Mouse (Mus musculus) ovary, postnatal 36 days (tissue): Measurements from ENCODE around the gene Upk3b.

Experiments
- DNase-seq: peaks from one replicate; pipeline ENCODE4 v3.0.0; 2022; ENCODE audit warnings: low spot score, mixed read lengths

The Upk3b gene

DNA sequence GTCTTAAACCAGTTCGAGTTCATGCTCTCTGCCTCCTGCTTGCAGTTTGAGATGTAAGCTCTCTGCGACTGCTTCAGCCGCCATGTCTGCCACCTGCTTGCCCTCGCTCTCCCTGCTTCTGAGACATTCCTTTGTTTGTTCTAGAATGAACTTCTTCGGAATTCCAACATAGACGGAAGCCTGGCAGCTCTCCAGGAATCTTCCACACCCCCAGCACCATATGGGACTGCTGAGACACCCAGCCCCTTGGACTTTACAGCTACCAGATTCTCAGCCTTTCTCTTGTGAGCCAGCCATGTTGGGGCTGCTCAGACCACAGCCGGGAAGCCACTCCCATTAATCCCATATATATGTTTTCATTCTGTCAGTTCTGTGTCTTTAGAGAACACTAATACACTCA lies 38.0 kb downstream of the Upk3b start:
- no peak for DNase-seq

- no peak for DNase-seq
These were observed 38.8 kb downstream of the Upk3b start for GRCm38 (mm10) chr5:136077001-136077550.

DNA sequence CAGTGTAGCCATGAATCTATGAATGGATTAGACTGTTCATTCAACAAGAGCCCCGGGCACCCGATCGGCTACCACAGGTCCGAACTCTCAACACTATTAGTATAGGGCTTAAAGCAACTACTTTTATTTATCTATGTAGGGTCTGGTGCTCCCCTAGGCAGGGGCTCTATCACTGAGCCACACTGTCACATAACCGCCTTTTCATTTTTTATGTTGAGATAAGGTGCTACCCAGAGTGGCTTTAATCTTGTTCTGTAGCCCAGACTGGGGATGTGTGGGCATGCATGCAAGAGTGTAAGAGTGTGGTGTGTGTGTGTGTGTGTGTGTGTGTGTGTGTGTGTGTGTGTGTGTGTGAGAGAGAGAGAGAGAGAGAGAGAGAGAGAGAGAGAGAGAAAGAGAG lies 39.8 kb downstream of the Upk3b start:
- no peak for DNase-seq

DNA sequence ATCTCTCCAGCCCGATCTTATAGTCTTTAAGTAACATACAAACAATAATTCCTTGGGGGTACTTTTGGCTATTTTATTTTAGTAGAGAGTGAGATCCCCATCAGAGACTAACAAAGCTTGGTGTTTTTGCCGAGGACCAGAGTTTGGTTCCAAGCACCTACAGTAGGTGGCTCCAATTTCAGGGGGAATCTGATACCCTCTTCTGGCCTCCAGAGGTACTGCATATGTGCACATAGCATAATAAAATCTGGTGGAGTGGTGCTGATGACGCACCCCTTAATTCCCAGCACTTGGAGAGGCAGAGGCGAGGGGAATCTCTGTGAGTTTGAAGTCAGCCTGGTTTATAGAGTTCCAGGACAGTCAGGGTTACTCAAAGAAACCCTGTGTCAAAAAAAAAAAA lies 44.0 kb downstream of the Upk3b start:
- no peak for DNase-seq

- DNase-seq = peak; percentile 93
These were observed 45.4 kb downstream of the Upk3b start, which contains the start of gene Rasa4 for GRCm38 (mm10) chr5:136083669-136084107. Rasa4 (plus strand) TSS chr5:136083916.

- DNase-seq = peak; percentile 23
These were observed 46.0 kb downstream of the Upk3b start for GRCm38 (mm10) chr5:136084144-136084881.

DNA sequence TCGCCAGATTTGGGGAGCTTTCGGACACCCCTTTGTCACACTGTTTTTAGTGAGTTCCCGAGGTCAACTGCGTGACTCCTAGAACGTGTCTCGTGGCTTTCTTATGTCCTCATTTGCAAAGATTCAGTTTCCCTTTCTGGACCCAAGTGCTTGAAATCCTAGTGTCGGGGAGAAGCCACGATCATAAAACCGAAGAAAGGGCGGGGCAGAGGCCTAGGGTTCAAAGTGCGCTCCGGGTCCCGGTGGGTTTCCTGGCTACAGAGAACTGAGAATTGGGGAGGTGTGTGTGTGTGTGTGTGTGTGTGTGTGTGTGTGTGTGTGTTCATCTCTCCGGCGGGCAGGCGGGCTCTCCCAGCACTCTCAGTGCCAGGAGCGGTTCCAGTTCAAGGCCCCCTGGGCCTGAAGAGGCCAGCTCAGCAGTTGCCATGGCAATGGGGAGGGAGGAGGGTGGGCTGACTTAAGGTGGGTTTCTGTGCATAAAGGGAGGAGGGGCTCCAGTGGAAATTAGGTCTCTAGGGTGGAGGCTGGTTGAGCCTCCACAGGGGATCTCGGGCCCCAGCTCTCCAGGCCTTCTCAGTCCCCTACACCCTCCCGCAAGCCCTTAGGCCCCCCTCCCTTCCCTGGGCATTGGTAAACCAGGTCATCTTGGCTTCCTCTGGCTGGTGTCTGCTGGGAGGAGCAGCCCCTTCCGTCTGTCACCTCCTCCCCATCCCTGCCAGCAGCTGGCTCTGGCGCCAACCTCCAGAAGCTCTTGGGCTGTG lies 46.8 kb downstream of the Upk3b start:
- peak; percentile 59 for DNase-seq

- DNase-seq = no peak
These were observed 48.0 kb downstream of the Upk3b start for GRCm38 (mm10) chr5:136086290-136086689.

DNA sequence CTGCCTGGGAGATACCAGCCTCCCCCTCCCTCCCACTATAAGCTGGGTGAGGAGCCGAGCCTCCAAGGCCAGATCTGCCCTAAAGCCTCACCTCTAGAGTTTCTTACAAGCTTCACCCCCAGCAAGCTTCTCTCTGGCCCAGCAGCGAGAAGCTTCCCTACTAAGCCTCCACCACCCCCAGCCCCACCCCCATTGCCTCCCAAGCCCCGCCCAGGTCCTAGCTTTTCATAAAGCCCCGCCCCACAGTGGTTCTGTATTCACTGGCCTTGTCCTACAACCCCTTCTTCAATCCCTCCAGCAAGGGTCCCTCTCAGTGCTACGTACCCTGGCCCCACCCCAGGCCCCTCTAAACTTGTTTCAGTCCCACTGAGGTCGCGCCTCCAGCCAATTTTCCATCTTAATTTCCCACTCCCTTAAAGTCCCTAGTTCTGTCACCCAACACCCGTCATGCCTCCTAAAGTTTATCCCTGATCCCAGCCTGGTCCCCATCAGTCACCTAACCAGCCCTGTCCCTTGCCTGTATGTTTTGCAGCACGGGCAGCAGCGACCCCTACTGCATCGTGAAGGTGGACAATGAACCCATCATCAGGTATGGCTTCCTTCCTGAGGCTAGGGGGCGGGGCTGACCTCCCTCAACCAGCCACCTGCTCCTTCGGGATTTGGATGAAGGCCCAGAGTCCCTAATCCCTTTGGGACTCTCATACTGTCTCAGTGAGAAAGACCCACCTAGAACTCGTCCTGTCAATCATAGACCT lies 50.7 kb downstream of the Upk3b start:
- no peak for DNase-seq

DNA sequence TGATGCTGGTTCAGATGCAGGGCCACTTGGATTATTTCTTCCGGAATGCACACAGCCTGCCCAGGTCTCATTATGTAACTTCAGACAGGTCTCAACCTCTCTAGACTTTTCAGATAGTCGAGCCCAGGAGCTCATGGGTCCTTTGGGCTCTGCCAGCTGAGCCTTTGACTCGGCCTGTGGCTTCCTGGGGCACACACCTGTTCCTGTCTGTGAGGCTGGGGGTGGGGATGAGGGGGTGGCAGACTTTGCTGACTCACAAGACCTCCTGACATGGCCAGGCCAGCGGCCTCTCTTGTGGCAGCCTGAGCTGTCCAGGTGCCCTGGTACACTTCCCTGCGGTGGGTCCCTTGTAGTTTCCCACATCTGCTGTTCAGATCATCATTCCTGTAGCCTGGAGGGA lies 53.6 kb downstream of the Upk3b start:
- no peak for DNase-seq

GRCm38 (mm10) chr5:136094249-136095010 lies 56.1 kb downstream of the Upk3b start:
- DNase-seq = no peak

GRCm38 (mm10) chr5:136095089-136095488 lies 56.8 kb downstream of the Upk3b start:
- DNase-seq = no peak
